Mouse (Mus musculus): ENCODE measurements around the gene Phb. TPM values are rescaled to one million over a fixed set of nuclear protein-coding genes. Genes with fewer than 3 reads are reported as not detected.
"Not testable (repeated sequence)": the region's sequence is repeated elsewhere in the genome, so short reads cannot be mapped to it uniquely, and the experiment has no call there.

The Phb gene
- polyA plus RNA-seq, 1 experiment from 2014 or later = 186 TPM

DNA sequence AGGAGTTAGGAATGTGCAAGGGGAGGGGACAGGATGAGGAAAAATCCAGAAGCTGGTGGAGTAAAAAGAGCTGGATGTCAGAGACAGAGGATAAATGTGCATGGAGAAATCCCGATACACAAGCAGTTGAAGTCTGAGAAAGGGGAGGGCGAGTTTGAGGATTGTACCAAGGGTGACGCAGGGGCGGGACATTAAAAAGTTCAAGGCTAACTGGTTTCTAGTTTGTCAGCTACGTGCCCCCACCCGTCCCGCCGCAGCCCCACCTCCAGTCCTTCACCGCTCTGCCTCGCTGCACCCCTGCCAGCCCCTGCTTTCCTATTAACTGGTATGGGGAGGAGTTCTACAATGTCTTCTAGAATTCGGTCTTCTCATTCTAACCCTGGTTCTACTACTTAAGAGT lies 420 bp downstream of the Phb start:
- Histone ChIP-seq H3K36me3 (peaks cover 30% of the 10 kb centered on the region), H3K9ac (peak overlapping the region; percentile 73), H3K4me1 (peaks cover 7% of the 10 kb centered on the region), H3K9me3 (replicated peaks) (no peaks in the 10 kb centered on the region), H3K4me3 (peak overlapping the region; percentile 60), H3K4me2 (replicated peaks) (peak overlapping the region; percentile 79), H3K27me3 (no peaks in the 10 kb centered on the region), H3K27ac (no peak overlapping the region)
- peak; percentile 18; the same call in 1 of the 2 replicates for ATAC-seq (ENCODE audit: low FRiP score)
- 2% methylated on average over 11 of the region's 11 CpGs for WGBS

DNA sequence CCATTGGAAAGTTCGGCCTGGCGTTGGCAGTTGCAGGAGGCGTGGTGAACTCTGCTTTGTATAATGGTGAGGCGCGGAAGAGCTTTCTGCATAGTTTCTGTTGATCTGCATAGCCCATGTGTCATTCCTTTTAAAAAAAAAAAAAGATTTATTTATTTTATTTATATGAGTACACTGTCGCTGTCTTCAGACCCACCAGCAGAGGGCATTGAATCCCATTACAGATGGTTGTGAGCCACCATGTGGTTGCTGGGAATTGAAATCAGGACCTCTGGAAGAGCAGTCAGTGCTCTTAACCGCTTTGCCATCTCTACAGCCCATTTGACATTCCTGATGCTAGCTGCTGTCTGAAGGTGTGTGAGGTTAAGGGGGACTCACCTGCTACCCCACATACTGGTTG lies 1.3 kb downstream of the Phb start:
- H3K27me3 ChIP-seq; H3K4me2 ChIP-seq (replicated peaks); H3K9me3 ChIP-seq (replicated peaks); H3K4me3 ChIP-seq; H3K9ac ChIP-seq; H3K27ac ChIP-seq; ATAC-seq (ENCODE audit: low FRiP score); H3K4me1 ChIP-seq: not testable (repeated sequence)
- peaks cover 35% of the 10 kb centered on the region for H3K36me3 ChIP-seq
- 91% methylated on average over 7 of the region's 7 CpGs for WGBS

DNA sequence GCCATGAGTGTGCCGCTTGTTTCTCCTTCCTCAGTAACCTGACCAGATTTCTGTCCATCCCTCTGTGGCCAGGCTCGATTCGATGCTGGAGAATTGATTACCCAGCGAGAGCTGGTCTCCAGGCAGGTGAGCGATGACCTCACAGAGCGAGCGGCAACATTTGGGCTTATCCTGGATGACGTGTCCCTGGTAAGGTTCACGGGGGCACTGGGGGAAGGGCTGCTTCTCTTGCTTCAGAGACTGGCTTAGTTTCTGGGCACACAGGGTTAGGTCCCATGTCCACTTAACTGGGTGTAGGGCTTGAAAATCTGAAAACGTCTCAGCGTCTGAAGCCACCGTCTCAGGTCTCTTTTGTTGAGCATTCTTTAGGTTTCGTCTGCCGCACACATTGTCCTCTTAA lies 8.7 kb downstream of the Phb start:
- Histone ChIP-seq H3K27ac (no peak overlapping the region; the same call in 1 of the 2 replicates), H3K4me2 (replicated peaks) (no peak overlapping the region), H3K9me3 (replicated peaks) (no peaks in the 10 kb centered on the region), H3K4me3 (no peak overlapping the region), H3K9ac (no peak overlapping the region), H3K4me1 (0 out of 2 replicates have a peak, but pooled peaks cover 6% of the 10 kb centered on the region), H3K27me3 (no peaks in the 10 kb centered on the region), H3K36me3 (peaks cover 68% of the 10 kb centered on the region)
- WGBS = 90% methylated on average over 14 of the region's 14 CpGs
- no peak for ATAC-seq (ENCODE audit: low FRiP score)

DNA sequence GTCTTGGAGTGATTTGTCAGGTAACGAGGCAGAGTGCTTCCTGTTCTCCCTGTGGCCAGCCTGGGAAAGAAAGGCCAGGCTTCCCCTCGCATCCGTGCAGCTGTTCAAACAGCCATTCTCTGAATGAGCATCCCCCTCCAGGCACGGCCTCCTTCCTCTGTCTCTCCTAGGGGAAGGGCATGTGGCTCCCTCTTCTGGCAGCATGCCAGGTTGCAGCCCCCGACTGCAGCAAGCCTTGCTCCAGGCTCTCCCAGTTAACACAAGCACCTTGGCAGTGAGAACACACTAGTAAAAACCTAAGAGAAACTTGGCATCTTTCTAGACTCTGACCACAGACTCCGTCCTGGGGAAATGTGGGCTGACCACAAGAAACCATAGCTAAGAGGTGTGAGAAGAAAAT lies 9.6 kb downstream of the Phb start:
- H3K4me2 ChIP-seq (replicated peaks) = no peak overlapping the region
- no peak overlapping the region for H3K27ac ChIP-seq
- H3K4me3 ChIP-seq = no peak overlapping the region
- H3K9ac ChIP-seq = no peak overlapping the region
- peak; percentile 69; the same call in 1 of the 2 replicates for ATAC-seq (ENCODE audit: low FRiP score)
- H3K36me3 ChIP-seq = peaks cover 68% of the 10 kb centered on the region
- WGBS = 21% methylated on average over 6 of the region's 6 CpGs
- H3K27me3 ChIP-seq = no peaks in the 10 kb centered on the region
- H3K9me3 ChIP-seq (replicated peaks) = no peaks in the 10 kb centered on the region
- H3K4me1 ChIP-seq = peaks cover 8% of the 10 kb centered on the region; the same call in 1 of the 2 replicates

DNA sequence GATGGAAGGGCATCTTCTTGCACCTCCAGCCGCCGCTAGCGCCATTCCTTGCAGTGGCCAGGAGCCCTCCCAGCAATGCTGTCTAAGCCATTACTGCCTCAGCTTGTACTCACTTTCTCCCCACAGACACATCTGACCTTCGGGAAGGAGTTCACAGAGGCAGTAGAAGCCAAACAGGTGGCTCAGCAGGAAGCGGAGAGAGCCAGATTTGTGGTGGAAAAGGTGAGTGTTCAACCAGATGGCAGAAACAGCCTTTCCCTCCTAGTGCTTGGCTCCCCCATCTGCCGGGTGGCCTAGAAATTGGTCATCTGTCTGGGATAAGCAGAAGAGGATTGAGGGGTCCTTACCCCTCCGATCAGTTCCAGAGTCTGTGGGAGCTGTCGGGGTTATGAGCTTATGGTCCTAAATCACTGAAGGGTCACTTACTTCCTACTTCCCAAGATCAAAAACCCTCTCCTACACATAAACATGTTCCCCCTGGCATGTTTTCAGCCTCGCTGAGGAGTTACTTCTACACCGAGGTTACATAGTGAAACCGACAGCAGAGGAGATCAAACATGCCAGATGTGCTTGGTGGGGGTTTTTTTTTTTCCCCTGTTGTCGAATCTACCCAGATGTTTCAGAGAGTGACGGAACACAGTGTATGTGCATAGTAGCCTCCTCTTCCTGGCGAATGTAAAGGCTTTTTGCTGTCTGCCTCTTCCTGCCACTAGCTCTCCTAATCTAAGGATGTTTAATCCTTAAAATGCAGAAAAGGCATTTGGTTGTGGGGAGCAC lies 11.4 kb downstream of the Phb start:
- H3K9me3 ChIP-seq (replicated peaks) = no peaks in the 10 kb centered on the region
- no peak overlapping the region for H3K4me3 ChIP-seq
- 83% methylated on average over 14 of the region's 14 CpGs for WGBS
- peaks cover 62% of the 10 kb centered on the region for H3K36me3 ChIP-seq
- H3K4me2 ChIP-seq (replicated peaks) = no peak overlapping the region
- H3K27me3 ChIP-seq = no peaks in the 10 kb centered on the region
- peaks cover 18% of the 10 kb centered on the region for H3K4me1 ChIP-seq
- H3K27ac ChIP-seq = no peak overlapping the region
- ATAC-seq (ENCODE audit: low FRiP score) = no peak
- H3K9ac ChIP-seq = no peak overlapping the region

DNA sequence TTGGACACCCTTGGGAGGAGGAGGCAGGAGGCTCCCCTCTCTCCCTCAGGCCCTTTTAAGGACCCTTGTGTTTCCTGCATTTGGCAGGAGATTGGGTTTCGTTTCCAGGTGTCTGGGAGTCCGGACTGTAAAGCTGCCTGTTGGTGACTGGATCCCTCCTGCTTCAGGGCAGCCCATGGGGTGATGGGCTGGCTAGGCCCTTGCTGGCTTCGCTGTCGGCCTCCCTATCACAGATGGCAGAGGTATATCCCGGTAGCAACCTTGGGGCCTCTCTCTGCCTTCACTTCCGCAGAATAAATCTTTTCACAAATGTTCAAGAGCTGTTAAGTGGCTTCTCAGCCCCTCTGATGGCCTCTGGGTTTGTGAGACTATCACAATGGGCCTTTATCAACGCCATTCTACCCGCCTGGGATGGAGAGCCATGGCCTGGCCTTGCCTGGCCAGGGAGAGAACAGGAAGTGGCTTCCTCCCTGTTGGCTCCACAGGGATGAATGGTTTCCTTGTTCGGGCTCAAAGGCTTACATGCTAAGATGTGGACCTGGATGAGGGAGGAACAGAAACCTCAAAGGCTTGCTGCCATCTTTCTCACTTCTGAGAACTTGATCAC lies 15.3 kb downstream of the Phb start:
- H3K36me3 ChIP-seq = peaks cover 45% of the 10 kb centered on the region
- no peak for ATAC-seq (ENCODE audit: low FRiP score)
- peak overlapping the region; percentile 68 for H3K27ac ChIP-seq
- H3K4me3 ChIP-seq = no peak overlapping the region
- no peak overlapping the region for H3K4me2 ChIP-seq (replicated peaks)
- peaks cover 12% of the 10 kb centered on the region for H3K4me1 ChIP-seq
- H3K9ac ChIP-seq = 0 out of 2 replicates have a peak overlapping the region, but pooled peaks have one; percentile 5
- H3K27me3 ChIP-seq = no peaks in the 10 kb centered on the region
- no peaks in the 10 kb centered on the region for H3K9me3 ChIP-seq (replicated peaks)
- WGBS = 58% methylated on average over 9 of the region's 9 CpGs

DNA sequence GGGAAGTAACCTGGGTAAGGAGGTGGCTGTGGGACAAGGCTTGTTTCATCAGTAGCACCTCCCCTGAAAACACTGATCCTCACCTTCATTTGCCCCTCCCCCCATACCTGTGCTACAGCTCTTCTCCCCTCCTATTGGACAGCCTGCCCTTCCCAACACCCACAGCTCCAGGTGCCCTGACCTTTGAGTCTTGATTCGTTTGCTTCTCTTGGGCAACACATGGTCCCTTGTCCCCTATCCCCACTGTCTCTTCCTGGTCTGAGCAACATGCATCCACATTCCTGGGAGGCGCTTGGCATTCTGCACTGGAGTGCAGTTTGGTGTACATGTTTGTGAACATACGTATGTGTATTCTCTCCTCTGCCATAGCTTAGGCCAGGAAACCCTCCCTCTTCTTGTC lies 16.2 kb downstream of the Phb start:
- Histone ChIP-seq H3K9ac (no peak overlapping the region), H3K27me3 (no peaks in the 10 kb centered on the region), H3K27ac (no peak overlapping the region), H3K4me3 (no peak overlapping the region), H3K9me3 (replicated peaks) (no peaks in the 10 kb centered on the region), H3K36me3 (peaks cover 36% of the 10 kb centered on the region), H3K4me2 (replicated peaks) (no peak overlapping the region), H3K4me1 (peaks cover 12% of the 10 kb centered on the region)
- no peak for ATAC-seq (ENCODE audit: low FRiP score)
- 88% methylated on average over 3 of the region's 3 CpGs for WGBS

DNA sequence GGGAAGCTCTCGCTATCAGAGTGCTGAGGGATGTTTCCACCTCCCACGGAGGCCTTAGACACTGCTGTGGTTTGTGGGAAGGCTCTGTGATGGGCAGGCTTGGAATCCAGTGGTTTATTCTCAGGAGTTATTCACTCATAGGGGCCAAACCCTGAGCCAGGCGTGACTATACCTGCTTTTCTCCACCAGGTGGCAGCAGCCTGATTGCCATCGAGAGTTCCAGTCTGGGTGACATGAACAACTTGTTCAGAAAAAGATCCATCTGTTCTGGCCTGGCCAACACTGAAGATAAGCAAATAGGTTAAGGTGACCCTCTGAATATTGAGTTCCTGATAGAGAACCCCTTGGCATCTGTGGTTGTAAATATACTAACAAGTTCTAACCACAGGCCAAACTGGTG lies 19.3 kb downstream of the Phb start:
- ATAC-seq (ENCODE audit: low FRiP score) = no peak
- Histone ChIP-seq H3K9me3 (replicated peaks) (no peaks in the 10 kb centered on the region), H3K9ac (no peak overlapping the region), H3K4me3 (no peak overlapping the region), H3K4me2 (replicated peaks) (no peak overlapping the region), H3K4me1 (peaks cover 15% of the 10 kb centered on the region), H3K36me3 (peaks cover 10% of the 10 kb centered on the region), H3K27me3 (no peaks in the 10 kb centered on the region; the same call in 1 of the 2 replicates), H3K27ac (no peak overlapping the region)
- 3% methylated on average over 4 of the region's 4 CpGs for WGBS

DNA sequence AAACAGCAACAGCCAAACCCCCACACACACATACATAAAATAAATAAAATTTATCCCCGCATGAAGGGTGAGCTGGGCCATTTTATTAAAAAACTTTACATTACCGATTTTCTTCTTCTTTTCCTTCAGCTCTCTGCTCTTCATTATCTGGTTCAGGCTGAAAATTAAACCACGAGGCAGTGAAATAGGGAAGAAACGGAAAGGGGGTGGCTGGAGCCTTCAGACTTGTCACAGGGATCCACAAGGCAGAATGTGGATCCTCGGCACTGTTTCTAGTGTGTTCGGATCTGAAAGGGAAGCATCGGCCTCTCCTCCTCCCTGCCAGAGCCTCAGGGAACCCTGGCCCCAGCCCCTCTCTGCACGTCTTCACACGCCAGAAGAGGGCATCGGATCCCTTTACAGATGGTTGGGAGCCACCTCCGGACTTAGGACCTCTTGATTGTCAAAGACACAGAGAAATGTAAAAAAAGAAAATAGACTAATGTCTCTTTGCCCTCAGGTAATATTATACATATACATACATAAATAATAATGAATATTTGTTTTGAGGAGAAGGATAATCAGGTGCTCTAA lies 20.4 kb downstream of the Phb start:
- 46% methylated on average over 11 of the region's 11 CpGs for WGBS
- Histone ChIP-seq H3K4me3 (no peak overlapping the region), H3K27me3 (no peaks in the 10 kb centered on the region; the same call in 1 of the 2 replicates), H3K4me2 (replicated peaks) (no peak overlapping the region), H3K4me1 (peaks cover 5% of the 10 kb centered on the region), H3K9ac (no peak overlapping the region), H3K36me3 (no peaks in the 10 kb centered on the region), H3K9me3 (replicated peaks) (no peaks in the 10 kb centered on the region), H3K27ac (no peak overlapping the region)
- no peak for ATAC-seq (ENCODE audit: low FRiP score)

DNA sequence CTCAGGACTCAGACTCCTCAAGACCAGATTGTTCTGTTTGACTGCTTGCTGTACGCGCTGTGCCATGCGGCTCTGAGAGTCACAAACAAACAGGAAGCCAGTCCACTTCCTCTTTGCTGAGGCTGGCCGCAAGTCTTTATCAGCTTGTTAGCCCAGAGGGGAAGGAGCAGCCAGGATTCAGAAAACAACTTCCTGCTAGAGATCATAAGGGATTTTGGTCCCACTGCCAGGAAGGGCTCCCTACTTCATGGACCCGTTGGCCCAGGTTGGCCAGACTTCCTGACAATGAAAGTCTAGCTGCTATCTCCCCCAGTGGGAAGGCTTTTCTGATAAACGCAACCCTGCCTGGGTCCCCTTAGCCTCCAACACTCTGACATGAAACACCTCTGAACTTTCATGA lies 21.8 kb downstream of the Phb start:
- no peaks in the 10 kb centered on the region for H3K9me3 ChIP-seq (replicated peaks)

DNA sequence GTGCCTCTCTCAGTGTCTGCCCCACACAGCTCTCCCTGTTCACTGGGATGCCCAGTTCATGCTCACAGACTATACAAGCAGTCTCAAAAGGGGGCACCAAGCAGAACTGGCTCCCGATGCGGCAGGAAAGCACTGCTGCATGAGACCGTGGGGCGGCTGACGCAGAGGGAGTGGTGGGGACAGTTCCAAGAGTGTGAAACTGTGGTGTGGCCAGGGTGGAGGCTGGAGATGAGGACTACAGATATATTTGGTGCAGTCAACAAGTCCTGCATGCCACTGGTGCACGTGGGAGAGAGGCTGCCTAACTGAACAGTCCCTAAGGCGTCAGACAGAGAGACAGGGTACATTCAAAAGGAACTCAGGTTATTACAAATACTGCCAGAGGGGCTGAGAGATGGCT lies 22.2 kb downstream of the Phb start:
- no peak overlapping the region for H3K4me3 ChIP-seq
- no peaks in the 10 kb centered on the region for H3K36me3 ChIP-seq
- ATAC-seq (ENCODE audit: low FRiP score) = no peak
- peaks cover 3% of the 10 kb centered on the region; the same call in 1 of the 2 replicates for H3K4me1 ChIP-seq
- H3K9me3 ChIP-seq (replicated peaks) = no peaks in the 10 kb centered on the region
- no peak overlapping the region for H3K27ac ChIP-seq
- 72% methylated on average over 7 of the region's 7 CpGs for WGBS
- H3K27me3 ChIP-seq = no peaks in the 10 kb centered on the region; the same call in 1 of the 2 replicates
- H3K9ac ChIP-seq = no peak overlapping the region
- no peak overlapping the region for H3K4me2 ChIP-seq (replicated peaks)

More for the DNA sequence above, 21.8 kb downstream of the Phb start:
- Histone ChIP-seq H3K9ac (no peak overlapping the region), H3K4me1 (peaks cover 3% of the 10 kb centered on the region; the same call in 1 of the 2 replicates), H3K27me3 (no peaks in the 10 kb centered on the region; the same call in 1 of the 2 replicates), H3K4me3 (no peak overlapping the region), H3K27ac (no peak overlapping the region), H3K36me3 (no peaks in the 10 kb centered on the region), H3K4me2 (replicated peaks) (no peak overlapping the region)
- 73% methylated on average over 6 of the region's 6 CpGs for WGBS
- no peak for ATAC-seq (ENCODE audit: low FRiP score)

DNA sequence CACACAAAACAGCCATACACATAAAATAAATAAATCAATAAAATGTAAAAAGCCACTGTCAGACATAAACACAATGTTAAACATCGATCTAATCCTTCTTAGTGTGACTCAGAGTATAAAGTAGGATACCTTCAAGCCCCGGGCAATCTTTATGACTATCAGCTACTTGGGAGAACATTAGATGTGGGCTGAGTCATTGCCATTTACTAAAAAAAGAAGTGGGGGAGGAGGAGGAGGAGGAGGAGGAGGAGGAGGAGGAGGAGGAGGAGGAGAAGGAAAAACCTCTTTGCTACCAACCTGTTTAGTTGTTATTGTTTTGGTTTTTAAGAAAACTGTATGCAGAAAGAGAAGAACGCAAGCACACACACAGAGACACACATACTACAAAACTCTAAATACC lies 22.8 kb downstream of the Phb start:
- ATAC-seq (ENCODE audit: low FRiP score) = no peak
- WGBS = 99% methylated on average over 3 of the region's 3 CpGs
- no peaks in the 10 kb centered on the region for H3K36me3 ChIP-seq
- peaks cover 3% of the 10 kb centered on the region; the same call in 1 of the 2 replicates for H3K4me1 ChIP-seq
- H3K4me2 ChIP-seq (replicated peaks) = no peak overlapping the region
- no peak overlapping the region for H3K9ac ChIP-seq
- no peaks in the 10 kb centered on the region for H3K9me3 ChIP-seq (replicated peaks)
- H3K27me3 ChIP-seq = no peaks in the 10 kb centered on the region; the same call in 1 of the 2 replicates
- H3K27ac ChIP-seq = no peak overlapping the region
- H3K4me3 ChIP-seq = no peak overlapping the region
